Mouse (Mus musculus): ENCODE results near the gene Haus3. TPM values are rescaled to one million over a fixed set of nuclear protein-coding genes. Genes with fewer than 3 reads are reported as not detected.

Haus3 gene
- polyA plus RNA-seq, 1 experiment from 2014 or later = 21.0 TPM

GRCm38 (mm10) chr5:34194975-34195662 is 25.8 kb upstream of the Haus3 start:
- no peaks in the 10 kb centered on the region for H3K79me2 ChIP-seq (ENCODE audit: inconsistent target)
- H3K27ac ChIP-seq = no peak overlapping the region
- 65% methylated on average over 6 of the region's 6 CpGs for WGBS (ENCODE audit: missing documents)

GRCm38 (mm10) chr5:34194426-34194825 is 25.1 kb upstream of the Haus3 start:
- WGBS (ENCODE audit: missing documents) = 100% methylated on average over 1 of the region's 1 CpGs
- H3K27ac ChIP-seq = no peak overlapping the region

More at GRCm38 (mm10) chr5:34194975-34195662, 25.8 kb upstream of the Haus3 start:
- Histone ChIP-seq H3K36me3 (ENCODE audit: inconsistent target) (no peaks in the 10 kb centered on the region), H3K4me3 (ENCODE audit: inconsistent target) (no peak overlapping the region)

GRCm38 (mm10) chr5:34191843-34192242 is 22.5 kb upstream of the Haus3 start:
- Histone ChIP-seq H3K79me2 (ENCODE audit: inconsistent target) (no peaks in the 10 kb centered on the region), H3K27ac (no peak overlapping the region), H3K4me3 (ENCODE audit: inconsistent target) (no peak overlapping the region), H3K36me3 (ENCODE audit: inconsistent target) (no peaks in the 10 kb centered on the region)
- 67% methylated on average over 4 of the region's 4 CpGs for WGBS (ENCODE audit: missing documents)

More at GRCm38 (mm10) chr5:34194426-34194825, 25.1 kb upstream of the Haus3 start:
- Histone ChIP-seq H3K36me3 (ENCODE audit: inconsistent target) (no peaks in the 10 kb centered on the region), H3K79me2 (ENCODE audit: inconsistent target) (no peaks in the 10 kb centered on the region), H3K4me3 (ENCODE audit: inconsistent target) (no peak overlapping the region)

- Histone ChIP-seq H3K36me3 (ENCODE audit: inconsistent target) (no peaks in the 10 kb centered on the region), H3K79me2 (ENCODE audit: inconsistent target) (peaks cover 6% of the 10 kb centered on the region; the same call in 1 of the 2 replicates), H3K4me3 (ENCODE audit: inconsistent target) (no peak overlapping the region), H3K27ac (no peak overlapping the region)
- 70% methylated on average over 4 of the region's 4 CpGs for WGBS (ENCODE audit: missing documents)
Observed at GRCm38 (mm10) chr5:34191021-34191420, 21.7 kb upstream of the Haus3 start.

GRCm38 (mm10) chr5:34189521-34189920 is 20.2 kb upstream of the Haus3 start:
- H3K27ac ChIP-seq = no peak overlapping the region
- peaks cover 21% of the 10 kb centered on the region; the same call in 1 of the 2 replicates for H3K79me2 ChIP-seq (ENCODE audit: inconsistent target)
- no peaks in the 10 kb centered on the region for H3K36me3 ChIP-seq (ENCODE audit: inconsistent target)
- WGBS (ENCODE audit: missing documents) = 89% methylated on average over 1 of the region's 1 CpGs
- no peak overlapping the region for H3K4me3 ChIP-seq (ENCODE audit: inconsistent target)

GRCm38 (mm10) chr5:34188856-34189255 is 19.5 kb upstream of the Haus3 start:
- Histone ChIP-seq H3K4me3 (ENCODE audit: inconsistent target) (no peak overlapping the region), H3K36me3 (ENCODE audit: inconsistent target) (peaks cover 3% of the 10 kb centered on the region; the same call in 1 of the 2 replicates), H3K79me2 (ENCODE audit: inconsistent target) (peaks cover 22% of the 10 kb centered on the region; the same call in 1 of the 2 replicates), H3K27ac (no peak overlapping the region)
- 18% methylated on average over 2 of the region's 2 CpGs for WGBS (ENCODE audit: missing documents)

GRCm38 (mm10) chr5:34187601-34188316 is 18.4 kb upstream of the Haus3 start, which contains the start of gene Mxd4:
TSS of gene Mxd4 (minus strand) at chr5:34187720.
- 1% methylated on average over 55 of the region's 60 CpGs for WGBS (ENCODE audit: missing documents)
- Histone ChIP-seq H3K79me2 (ENCODE audit: inconsistent target) (peaks cover 22% of the 10 kb centered on the region; the same call in 1 of the 2 replicates), H3K4me3 (ENCODE audit: inconsistent target) (peak within 1 kb of the TSS; percentile 58), H3K36me3 (ENCODE audit: inconsistent target) (peaks cover 9% of the 10 kb centered on the region; the same call in 1 of the 2 replicates), H3K27ac (peak within 1 kb of the TSS; percentile 55)

GRCm38 (mm10) chr5:34186961-34187391 is 17.6 kb upstream of the Haus3 start:
- Histone ChIP-seq H3K79me2 (ENCODE audit: inconsistent target) (peaks cover 22% of the 10 kb centered on the region; the same call in 1 of the 2 replicates), H3K4me3 (ENCODE audit: inconsistent target) (peak overlapping the region; percentile 49), H3K27ac (no peak overlapping the region), H3K36me3 (ENCODE audit: inconsistent target) (peaks cover 9% of the 10 kb centered on the region; the same call in 1 of the 2 replicates)
- WGBS (ENCODE audit: missing documents) = under 1% methylated on average over 46 of the region's 46 CpGs

- WGBS (ENCODE audit: missing documents) = 58% methylated on average over 2 of the region's 2 CpGs
- H3K4me3 ChIP-seq (ENCODE audit: inconsistent target) = peak overlapping the region; percentile 49
- H3K79me2 ChIP-seq (ENCODE audit: inconsistent target) = peaks cover 22% of the 10 kb centered on the region; the same call in 1 of the 2 replicates
- H3K27ac ChIP-seq = no peak overlapping the region
- peaks cover 14% of the 10 kb centered on the region; the same call in 1 of the 2 replicates for H3K36me3 ChIP-seq (ENCODE audit: inconsistent target)
Observed at GRCm38 (mm10) chr5:34186391-34186790, 17.1 kb upstream of the Haus3 start.

GRCm38 (mm10) chr5:34185791-34186190 is 16.5 kb upstream of the Haus3 start:
- Histone ChIP-seq H3K27ac (no peak overlapping the region), H3K79me2 (ENCODE audit: inconsistent target) (peaks cover 22% of the 10 kb centered on the region; the same call in 1 of the 2 replicates), H3K4me3 (ENCODE audit: inconsistent target) (no peak overlapping the region), H3K36me3 (ENCODE audit: inconsistent target) (peaks cover 17% of the 10 kb centered on the region; the same call in 1 of the 2 replicates)

GRCm38 (mm10) chr5:34185051-34185580 is 15.8 kb upstream of the Haus3 start:
- no peak overlapping the region for H3K27ac ChIP-seq
- H3K4me3 ChIP-seq (ENCODE audit: inconsistent target) = no peak overlapping the region
- WGBS (ENCODE audit: missing documents) = 95% methylated on average over 1 of the region's 1 CpGs
- peaks cover 20% of the 10 kb centered on the region; the same call in 1 of the 2 replicates for H3K36me3 ChIP-seq (ENCODE audit: inconsistent target)
- peaks cover 22% of the 10 kb centered on the region; the same call in 1 of the 2 replicates for H3K79me2 ChIP-seq (ENCODE audit: inconsistent target)

- no peak overlapping the region for H3K4me3 ChIP-seq (ENCODE audit: inconsistent target)
- no peak overlapping the region for H3K27ac ChIP-seq
- peaks cover 22% of the 10 kb centered on the region; the same call in 1 of the 2 replicates for H3K79me2 ChIP-seq (ENCODE audit: inconsistent target)
- peaks cover 26% of the 10 kb centered on the region; the same call in 1 of the 2 replicates for H3K36me3 ChIP-seq (ENCODE audit: inconsistent target)
- 94% methylated on average over 3 of the region's 3 CpGs for WGBS (ENCODE audit: missing documents)
Observed at GRCm38 (mm10) chr5:34183976-34184375, 14.6 kb upstream of the Haus3 start.

- WGBS (ENCODE audit: missing documents) = 92% methylated on average over 4 of the region's 5 CpGs
- Histone ChIP-seq H3K27ac (no peak overlapping the region), H3K79me2 (ENCODE audit: inconsistent target) (peaks cover 22% of the 10 kb centered on the region; the same call in 1 of the 2 replicates), H3K4me3 (ENCODE audit: inconsistent target) (no peak overlapping the region), H3K36me3 (ENCODE audit: inconsistent target) (peaks cover 32% of the 10 kb centered on the region; the same call in 1 of the 2 replicates)
Observed at GRCm38 (mm10) chr5:34183156-34183880, 14.0 kb upstream of the Haus3 start.

GRCm38 (mm10) chr5:34182486-34182885 is 13.2 kb upstream of the Haus3 start:
- peaks cover 22% of the 10 kb centered on the region; the same call in 1 of the 2 replicates for H3K79me2 ChIP-seq (ENCODE audit: inconsistent target)
- H3K27ac ChIP-seq = no peak overlapping the region
- H3K4me3 ChIP-seq (ENCODE audit: inconsistent target) = no peak overlapping the region
- WGBS (ENCODE audit: missing documents) = 76% methylated on average over 3 of the region's 3 CpGs
- peaks cover 41% of the 10 kb centered on the region for H3K36me3 ChIP-seq (ENCODE audit: inconsistent target)
